Mouse (Mus musculus): ENCODE measurements around the gene Vps37c. TPM values are rescaled to one million over a fixed set of nuclear protein-coding genes. Genes with fewer than 3 reads are reported as not detected.

Gene Vps37c
- total RNA-seq, 1 experiment from 2014 or later = 33.6 TPM

DNA sequence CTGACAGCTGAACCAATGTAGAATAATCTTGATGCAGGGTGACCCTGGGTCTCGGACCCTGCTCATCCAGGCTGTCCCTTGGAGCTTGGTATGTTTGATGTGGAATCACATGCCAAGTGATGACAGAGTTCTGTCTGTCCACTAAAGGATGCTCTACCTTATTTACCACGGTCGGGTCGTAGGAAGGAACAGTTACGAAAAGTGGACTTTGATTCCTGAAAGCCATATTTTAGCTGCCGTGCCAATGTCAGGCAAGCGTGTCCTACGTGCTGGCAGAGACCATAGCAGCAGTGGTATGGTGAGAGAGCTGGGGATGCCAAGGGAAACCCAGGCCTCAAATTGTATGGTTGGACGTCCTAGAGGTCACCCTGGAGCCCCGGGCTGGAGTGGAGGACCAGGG is 25.0 kb downstream of the Vps37c start:
- no peak for DNase-seq

DNA sequence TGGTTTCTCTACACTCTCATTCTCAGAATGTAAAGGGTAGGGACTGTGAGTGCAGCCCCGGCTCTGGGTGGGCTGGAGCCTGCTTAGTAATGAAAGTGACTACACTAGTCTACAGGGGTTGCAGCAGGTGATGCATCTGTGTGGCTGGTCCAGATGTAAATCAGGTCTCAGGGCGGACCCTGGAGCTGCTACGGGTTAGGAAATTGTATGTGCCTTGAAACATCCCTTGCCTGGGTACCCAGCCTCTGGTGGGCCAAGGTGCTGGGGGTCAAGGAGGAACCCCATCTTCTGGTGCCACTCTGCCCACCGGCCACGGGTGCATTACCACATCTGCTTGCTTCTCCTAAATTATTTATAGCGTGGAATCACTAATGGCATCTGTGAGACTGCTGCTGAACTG is 25.6 kb downstream of the Vps37c start:
- no peak for DNase-seq

DNA sequence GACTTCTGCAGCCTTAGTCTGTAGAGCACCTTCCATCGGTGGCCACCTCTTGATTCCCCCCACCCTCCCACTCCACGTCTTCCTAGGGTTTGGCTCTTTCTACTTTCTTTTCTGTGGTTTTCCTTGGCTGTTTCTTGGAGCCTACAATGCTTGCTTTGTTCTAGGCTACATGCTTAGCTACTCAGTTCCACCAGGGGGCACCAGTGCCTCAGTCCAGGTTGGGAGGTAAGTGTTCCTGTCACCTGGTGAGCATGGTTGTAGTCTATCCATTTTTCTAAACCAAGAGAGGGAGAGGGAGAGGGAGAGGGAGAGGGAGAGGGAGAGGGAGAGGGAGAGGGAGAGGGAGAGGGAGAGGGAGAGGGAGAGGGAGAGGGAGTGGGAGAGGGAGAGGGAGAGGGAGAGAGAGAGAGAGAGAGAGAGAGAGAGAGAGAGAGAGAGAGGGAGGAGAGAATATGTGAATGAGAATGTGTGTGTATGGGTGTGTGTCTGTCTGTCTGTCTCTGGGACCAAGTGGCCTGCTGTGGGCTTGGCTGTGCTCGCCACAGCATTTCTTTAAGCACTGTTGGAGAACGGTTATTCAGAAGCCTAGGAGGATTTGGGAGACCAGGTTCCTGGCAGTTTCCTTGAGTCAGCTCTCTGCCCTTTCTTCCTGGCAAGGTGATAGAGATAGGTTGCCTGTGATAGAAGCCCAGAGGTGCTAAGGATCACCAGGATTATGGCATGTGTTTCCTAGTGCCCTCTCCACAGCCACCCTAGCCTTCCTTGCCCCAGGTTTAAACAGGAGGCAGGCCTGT is 26.3 kb downstream of the Vps37c start:
- DNase-seq = peak; percentile 76

DNA sequence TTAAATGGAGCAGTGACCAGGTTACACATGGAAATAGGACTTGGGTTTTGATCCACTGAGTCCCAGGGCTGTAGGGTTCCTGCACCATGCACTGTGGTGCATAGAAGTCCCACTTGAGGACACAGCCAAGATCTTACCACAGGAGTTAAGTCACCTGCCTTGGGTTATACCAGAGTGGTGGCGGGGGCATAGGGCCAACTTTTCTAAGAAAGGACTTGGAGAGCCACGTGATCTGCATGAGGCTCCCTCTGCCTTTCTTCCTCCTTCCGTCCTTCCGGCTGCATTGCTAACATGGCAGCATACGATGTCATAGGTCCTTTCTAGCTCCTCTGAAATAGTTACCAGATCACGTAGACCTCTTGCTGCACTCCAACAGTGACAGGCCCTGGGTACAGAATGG is 26.9 kb downstream of the Vps37c start:
- no peak for DNase-seq

DNA sequence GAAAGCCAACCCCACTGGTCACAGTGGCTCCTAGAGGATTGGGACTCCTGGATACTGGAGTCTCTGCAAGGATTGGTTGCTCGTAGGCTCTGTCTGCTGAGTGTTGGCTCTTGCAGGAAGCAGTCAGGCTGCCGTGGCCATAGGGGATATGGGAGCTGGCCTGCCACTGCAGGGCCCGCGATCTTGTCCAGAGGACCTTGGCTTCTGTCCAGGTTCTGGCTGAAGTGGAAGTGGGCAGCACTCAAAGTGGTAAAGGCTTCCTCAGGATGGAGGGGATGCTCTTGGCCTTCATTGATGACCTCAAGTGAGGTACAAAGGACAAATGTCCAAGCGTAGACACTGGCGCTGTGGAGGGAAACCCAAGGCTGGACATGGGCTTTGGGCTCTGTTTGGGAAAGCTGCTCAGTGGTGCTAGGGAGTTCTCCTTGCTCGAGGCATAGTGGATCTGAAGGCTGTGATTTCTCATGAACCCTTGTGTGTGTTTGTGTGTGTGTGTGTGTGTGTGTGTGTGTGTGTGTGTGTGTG is 29.8 kb downstream of the Vps37c start:
- peak; percentile 31 for DNase-seq

DNA sequence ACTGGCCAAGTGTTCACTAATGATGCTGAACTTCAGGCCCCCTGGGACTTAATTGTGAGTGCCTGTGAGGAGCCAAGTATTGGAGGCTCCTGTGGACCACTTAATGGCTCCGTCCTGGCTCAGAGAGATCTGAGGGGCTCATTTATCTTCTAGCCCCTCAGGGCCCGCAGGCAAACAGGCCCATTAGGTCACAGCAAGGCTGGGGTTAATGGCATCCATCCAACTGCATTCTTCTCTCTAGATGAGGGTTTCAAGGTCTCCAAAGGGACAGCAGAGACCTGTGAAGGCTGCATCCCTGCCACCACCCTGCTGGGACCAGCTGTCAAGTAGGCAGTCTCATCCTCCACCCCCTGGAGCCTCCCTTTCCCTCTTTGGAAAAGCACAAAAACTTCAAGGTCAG is 31.2 kb downstream of the Vps37c start:
- DNase-seq = no peak

DNA sequence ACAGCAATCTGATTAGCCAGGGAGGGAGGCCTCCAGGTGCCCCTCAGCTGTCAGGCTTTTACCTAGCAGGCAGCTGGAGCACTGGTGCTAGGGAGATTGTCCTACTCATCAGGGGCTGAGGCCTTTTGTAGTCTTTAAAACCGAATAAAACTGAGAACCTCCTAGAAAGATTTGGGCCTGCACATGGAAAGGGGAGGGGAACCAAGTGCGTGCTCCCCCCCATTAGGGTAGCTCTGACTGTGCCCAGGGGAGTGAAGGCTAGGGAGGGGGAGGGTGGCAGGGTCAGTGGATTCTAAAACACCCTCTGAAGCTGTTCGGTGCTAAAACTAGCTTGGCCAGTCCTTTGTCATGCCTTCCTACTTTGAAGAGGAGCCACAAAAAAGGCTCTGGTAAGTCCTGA is 32.0 kb downstream of the Vps37c start:
- no peak for DNase-seq

DNA sequence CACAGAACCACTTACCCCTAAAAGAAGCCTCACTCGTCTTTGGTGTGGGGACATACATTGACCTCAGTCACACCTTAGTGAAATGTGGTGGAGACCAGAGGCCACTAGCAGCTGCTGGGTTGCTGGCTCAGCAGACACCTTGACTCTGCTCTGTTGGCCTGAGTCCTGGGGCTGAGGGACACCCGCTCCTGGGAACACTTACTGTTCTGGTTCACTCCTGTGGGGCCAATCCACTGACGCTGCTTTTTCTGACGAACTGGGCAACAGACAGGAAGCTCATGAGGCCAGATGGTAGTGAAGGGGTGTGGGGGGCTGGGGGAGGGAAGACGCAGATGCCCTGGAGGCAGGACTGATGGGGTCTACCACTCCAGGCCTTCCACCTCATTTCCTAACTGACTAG is 32.5 kb downstream of the Vps37c start:
- no peak for DNase-seq

DNA sequence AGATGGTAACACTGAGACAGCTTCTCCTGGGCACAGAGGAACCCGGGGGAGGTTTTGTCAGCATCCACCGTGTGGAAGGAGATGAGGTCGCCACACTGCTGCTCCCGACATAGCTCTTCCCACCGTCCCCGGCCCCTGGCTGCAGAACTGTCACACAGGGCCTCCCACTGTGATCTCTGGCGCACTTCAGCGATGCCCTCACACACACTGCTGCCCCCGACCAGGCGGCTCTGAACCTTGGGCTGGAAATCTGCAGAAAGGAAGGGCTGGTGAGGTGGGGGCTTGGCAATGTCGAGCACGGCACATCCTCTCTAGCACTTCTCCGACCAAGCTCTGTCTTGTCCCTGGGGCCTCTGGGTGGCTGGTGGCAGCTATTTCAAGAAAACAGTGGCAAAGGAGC is 34.5 kb downstream of the Vps37c start:
- DNase-seq = no peak

DNA sequence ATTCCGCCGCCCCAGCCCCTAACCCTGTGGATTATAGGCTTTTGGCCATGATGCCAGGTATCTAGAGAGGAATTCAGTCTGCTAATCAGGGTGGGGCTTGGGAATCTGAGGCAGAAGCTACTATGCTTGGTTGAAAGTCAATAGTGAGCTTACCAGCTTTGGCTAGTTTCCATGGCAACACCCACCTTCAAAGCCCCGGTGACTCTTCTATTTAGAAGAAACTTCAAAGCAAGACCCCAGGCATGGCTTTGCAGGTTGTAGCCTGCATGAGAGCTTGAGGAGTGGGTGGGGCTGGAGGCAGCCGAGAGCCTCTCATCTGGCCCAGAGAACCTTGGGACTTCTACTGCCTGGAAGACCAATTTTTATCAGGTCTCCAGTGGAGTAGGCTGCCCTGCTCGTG is 35.1 kb downstream of the Vps37c start:
- no peak for DNase-seq

DNA sequence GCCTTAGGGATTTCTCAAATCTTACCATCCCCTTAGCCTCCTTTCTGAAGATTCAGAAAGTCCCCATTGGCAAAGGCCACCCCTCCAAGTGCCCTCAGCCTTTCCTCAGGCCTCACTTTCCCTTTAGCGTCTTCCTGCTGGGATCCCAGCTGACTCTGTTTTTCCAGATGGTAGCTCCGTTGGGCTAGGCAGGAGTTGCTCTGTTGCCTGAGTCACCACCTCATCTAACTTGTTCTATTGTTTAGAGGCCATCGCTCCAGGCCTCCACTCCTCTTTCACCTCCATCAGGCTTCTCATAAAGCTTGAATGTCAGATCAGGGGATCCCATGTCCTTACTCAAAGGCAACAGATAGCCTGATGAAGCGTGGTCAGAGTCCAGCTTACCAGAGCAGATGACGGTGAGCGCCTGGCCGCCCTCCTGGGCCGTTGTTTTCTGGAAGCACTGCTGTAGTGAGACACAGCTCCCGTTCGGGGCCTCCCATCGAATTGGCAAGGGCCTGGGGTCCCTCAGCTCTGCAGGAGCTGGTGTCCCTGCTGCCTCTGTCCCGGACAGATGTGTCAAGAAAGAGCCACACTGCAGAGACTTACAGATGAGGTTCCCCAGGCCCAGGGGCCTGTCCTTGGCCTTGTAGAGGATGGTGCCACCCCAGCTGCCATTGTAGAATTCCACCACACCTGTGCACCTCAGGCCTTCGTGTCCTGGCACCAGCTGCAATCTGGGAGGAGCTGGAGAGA is 36.3 kb downstream of the Vps37c start:
- DNase-seq = no peak

DNA sequence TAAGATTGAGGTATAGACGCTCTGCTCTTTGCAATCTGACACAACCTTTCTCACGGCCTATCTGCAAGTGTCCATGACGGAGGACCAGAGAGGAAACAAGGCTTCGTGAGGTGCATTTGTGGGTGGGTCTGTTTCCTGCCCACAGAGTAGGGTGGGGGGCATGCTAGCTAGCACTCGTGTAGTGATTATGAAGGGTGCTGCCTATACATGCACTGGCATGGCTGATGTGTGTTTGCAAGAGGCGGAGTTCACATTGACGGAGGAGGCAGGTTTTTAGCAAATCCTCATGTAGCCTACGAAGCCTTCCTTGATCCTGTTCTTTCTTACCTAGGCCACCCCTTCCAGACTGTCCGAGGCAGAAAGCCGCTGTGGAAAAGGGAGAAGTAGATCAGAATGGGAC is 41.4 kb downstream of the Vps37c start:
- no peak for DNase-seq

DNA sequence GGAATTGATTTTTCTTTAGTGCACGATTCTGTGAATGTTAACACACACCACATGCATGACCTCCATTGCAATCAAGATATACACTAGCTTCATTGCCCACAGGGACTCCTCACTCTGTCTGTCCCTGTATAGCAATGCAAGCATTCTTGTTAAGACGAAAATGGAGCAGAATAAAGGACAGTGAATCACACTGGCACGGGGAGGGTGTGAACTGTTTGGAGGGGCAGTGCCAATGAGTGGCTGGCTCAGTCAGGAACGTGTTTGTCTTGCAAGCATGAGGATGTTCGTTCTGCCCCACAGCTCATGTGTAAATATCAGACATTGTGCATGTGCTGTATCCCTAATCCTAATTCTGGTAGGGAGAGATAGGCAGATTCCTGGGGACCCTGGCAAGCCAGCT is 41.9 kb downstream of the Vps37c start:
- no peak for DNase-seq

DNA sequence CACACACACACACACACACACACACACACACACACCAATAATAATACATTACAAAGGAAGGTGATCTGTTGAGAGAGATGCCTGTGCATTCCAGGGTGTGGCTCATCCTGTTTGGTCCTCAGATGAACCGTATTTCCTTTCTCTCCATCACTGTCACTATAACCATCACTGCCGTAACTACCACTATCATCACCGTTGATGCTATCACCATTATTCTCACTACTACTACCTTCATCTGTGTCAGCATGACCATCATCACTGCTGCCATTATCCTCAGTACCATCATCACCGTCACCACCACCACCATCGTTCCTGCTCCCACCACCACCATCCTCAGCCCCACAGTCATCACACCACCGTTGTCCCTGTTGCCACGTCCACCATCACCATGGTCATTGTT is 43.4 kb downstream of the Vps37c start:
- no peak for DNase-seq

DNA sequence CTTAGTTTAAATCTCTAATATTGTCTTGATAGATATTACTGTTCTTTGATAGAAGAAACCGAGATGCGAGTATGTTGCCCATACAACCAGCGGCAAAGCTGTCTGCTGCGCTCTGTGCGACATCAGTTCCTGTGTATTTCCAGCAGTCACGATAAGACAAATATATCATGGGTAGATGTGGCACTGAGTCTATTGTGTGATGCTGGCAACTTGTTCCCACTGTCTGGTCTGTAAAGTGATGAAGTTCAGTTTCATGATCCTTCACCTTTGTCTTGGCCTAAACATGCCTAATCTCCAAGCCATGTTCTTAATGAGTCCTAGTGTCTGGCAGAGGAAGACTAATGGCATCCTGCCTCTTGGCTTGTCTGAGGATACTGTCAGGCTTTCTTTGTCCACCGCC is 44.2 kb downstream of the Vps37c start:
- DNase-seq = no peak

DNA sequence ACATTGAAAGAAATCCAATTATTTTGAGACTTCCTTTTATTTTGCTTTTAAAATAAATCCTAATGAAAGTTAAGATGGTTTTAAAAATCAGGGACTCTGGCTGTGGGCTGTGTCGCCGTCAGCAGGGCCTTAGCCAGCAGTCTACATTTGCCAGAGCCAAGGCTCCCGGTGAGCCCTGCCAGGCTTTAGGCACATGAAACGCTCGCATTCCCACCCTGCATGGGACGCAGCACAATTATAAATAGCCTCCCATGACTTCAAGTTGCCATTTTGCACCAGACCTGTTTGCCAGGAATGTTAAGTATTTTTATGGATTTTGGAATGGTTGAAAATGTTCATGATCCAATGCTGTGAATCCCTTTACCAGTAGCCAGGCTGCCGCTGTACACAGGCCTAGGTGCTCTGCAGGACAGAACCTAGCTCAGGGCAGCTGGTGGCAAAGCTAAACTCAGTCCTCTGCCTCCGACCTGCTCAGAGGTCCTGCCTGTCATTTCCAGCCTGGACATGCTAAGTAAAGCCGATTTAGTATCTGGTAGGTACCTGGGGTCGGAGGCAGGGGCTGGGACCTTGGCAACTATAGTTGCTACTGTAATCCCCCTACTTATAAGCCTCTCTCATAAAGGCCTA is 45.1 kb downstream of the Vps37c start:
- DNase-seq = no peak

DNA sequence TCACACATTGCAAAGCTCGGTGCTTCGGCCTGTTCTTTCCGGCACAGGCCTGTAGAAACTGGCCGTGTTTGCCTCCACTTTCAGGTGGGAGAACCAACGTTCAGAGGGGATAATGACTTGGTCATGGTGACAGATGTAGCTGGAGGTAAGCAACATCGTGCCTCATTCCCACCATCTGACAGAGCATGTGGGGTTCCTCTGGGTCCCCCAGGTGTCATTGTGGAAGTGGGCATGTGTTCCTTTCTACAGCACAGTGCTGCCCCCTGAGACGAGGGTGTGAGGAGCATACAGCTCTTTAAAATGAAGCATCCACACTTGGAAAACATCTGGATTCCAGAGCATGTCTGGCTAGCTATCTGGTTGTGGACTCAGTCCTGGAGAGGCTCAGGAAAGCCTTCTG is 46.0 kb downstream of the Vps37c start:
- DNase-seq = no peak

DNA sequence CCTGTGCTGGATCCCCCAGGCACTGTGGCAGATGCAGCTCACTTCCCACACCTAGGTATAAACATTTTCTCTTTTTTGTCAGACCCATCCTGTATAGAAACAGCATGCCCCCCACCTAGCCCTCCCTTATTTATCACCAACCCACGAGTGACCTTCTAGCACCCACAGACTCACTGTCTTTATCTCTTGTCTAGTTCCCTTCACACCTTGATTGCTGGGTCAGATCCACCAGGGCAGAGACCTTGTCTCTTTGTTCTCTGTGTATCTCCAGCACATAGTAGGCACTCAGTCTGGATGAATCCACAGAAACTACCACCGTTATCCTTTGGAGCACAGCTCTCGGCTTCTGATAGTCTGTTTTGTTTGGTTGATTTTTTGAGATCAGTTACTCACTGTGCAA is 46.5 kb downstream of the Vps37c start:
- no peak for DNase-seq

DNA sequence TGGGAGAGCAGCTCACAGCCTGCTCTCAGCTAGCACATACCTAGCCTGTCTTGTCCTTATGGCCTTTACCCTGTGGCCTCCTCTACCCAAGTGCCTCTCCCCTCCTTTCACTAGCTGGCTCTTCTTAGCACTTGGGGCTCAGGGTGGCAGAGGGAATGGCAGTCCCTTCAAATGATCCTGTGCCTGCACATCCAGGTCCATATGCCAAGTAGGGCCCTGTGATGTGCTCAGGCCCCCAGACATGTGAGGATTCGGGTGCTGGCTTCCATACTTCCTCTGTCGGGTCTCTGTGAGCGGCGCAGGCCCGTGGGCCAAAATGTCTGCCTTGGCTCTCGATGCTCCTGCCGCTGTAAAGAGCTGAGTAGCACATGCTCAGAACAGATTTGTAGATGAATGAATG is 47.3 kb downstream of the Vps37c start:
- no peak for DNase-seq

DNA sequence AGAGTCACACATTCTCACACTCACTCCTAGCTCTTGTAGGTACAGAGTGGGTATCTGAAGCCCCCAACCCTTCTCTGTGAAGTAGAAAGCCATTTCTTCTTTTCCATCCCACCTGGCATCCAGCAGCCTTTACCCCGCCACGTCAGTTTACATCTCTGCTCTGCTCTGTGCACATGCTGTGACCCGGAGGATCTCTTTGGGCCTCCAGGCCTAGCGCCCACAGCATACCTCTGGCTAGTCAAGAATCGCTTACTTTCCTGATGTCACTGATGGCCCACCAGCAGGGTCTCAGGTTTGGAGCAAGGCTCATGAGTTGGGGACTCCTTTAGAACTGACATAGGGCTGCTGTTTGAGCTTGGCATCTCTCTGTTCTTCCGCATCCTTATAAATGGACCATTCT is 49.5 kb downstream of the Vps37c start:
- DNase-seq = no peak

DNA sequence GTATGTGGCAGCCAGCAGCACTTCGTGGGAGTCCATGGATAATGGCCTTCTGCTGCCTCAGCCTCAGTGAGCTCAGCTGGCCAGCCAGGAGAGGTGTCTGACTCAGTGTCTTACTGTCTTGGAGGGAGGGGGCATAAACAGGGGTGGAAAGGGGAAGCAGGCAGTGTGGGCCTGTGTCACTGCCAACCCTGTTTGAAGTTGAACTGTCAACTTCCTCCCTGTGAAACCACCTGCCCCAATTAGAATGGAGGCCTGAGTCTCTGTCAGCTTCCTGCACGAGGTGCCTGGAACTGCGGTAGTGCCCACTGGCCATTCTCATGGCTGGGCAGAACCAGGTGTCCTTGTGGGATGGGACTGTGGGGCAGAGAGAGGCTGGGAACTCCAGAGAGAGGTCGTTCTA is 50.3 kb downstream of the Vps37c start, which contains the start of gene Cd5:
Cd5 (minus strand) TSS at position 192 of the 400 bp plus-strand sequence.
- no peak for DNase-seq

DNA sequence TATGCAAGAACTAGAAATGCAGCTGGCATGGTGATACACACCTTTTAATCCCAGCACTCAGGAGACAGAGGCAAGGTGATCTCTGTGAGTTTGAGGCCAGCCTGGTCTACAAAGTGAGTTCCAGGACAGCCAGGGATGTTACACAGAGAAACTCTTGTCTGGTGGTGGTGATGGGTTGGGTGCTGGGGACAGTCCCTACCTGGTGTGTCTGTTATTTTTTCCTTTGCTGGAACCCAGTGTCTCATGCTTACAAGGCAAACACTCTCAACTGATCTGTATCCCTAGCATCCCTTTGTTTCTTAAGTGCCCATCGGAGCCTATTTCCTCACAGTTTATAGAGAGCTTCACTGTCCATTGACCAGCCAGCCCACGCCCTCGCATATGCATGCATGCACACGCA is 51.4 kb downstream of the Vps37c start:
- DNase-seq = no peak

All from adrenal gland, postnatal 25 days (tissue).